Mouse (Mus musculus): ENCODE results near the gene Nwd1.
"Not testable (repeated sequence)": the region's sequence is repeated elsewhere in the genome, so short reads cannot be mapped to it uniquely, and the experiment has no call there.

The Nwd1 gene

GRCm38 (mm10) chr8:72646060-72646767 is at the start of gene Nwd1:
TSS of gene Nwd1 (plus strand) at chr8:72646711.
- DNase-seq (ENCODE audit: low spot score in 2 of 2): peak; percentile 73 to 88

GRCm38 (mm10) chr8:72642885-72643284 is 3.6 kb upstream of the Nwd1 start:
- DNase-seq (ENCODE audit: low spot score in 2 of 2): no peak

GRCm38 (mm10) chr8:72644601-72645000 is 1.9 kb upstream of the Nwd1 start:
- DNase-seq (ENCODE audit: low spot score in 2 of 2): peak in 1 of 2 experiments; percentile 69

- DNase-seq (ENCODE audit: low spot score in 2 of 2): no peak
Observed at GRCm38 (mm10) chr8:72646768-72647143, 245 bp downstream of the Nwd1 start.

GRCm38 (mm10) chr8:72650697-72651096 is 4.2 kb downstream of the Nwd1 start:
- no peak for DNase-seq (ENCODE audit: low spot score in 2 of 2)

- DNase-seq (ENCODE audit: low spot score in 2 of 2): peak in 1 of 2 experiments; percentile 44
Observed at GRCm38 (mm10) chr8:72654565-72655521, 8.3 kb downstream of the Nwd1 start.

DNA sequence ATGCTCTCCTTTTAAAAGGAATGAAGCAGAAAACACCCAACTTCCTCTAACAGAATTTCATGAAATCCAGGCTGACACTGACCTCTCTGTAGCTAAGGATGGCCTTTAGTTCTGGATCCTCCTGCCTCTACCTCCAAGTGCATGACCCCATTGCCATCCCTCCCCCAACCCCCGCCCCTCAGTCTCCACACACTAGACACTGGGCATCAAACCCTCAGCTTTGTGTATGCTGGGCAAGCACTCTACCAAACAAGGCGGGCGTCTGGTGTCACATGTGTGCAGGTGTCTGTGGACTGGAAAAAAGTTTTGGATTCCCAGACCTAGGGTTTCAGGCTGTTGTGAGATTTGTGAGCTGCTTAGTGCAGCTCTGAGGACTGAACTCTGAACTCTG is 9.0 kb downstream of the Nwd1 start:
- no peak for DNase-seq (ENCODE audit: low spot score in 2 of 2)

- no peak for DNase-seq (ENCODE audit: low spot score in 2 of 2)
Observed at GRCm38 (mm10) chr8:72659967-72660366, 13.5 kb downstream of the Nwd1 start.

DNA sequence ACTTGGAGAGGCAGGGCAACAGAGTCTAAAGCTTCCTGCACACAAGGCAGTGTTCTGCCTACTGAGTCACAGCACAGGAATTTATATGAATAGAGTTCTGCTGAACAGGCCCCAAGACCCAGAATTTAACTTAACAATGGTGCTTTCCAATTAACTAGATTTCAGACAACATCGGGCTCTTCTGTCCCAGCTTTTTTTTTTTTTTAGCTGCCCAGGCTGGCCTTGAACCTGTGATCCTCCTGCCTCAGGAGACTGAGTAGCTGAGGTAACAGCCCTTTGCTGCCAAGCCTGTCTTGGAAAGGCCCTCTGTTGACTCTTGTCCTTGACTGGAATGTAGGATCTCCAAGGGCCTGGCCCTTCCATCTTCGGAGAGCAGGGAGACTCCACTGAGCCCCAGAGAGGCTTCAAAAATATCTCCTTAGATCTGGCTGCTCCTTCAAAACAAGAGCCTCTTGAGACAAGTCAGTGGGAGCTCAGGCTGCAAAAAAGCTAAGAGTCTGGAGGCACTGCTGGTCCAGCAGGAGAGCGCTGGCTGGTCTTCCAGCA is 17.7 kb downstream of the Nwd1 start:
- no peak for DNase-seq (ENCODE audit: low spot score in 2 of 2)

DNA sequence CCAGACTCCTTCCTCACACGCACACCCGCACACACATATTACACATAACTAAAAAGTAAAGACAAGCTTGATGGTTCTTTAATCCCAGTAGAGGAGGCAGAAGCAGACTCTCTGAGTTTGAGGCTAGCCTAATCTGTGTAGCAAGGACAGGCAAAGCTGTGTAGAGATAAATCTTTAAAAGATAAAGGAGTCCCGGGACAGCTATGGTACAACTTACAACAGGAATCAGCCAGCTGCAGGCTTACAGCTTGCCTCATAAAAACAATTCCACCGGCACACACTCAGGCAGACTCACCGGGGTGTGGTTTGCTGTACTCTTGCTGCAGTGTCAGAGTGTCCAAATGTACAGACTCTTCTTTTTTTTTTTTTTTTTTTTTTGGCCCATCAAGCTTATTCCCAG is 18.2 kb downstream of the Nwd1 start:
- no peak for DNase-seq (ENCODE audit: low spot score in 2 of 2)

DNA sequence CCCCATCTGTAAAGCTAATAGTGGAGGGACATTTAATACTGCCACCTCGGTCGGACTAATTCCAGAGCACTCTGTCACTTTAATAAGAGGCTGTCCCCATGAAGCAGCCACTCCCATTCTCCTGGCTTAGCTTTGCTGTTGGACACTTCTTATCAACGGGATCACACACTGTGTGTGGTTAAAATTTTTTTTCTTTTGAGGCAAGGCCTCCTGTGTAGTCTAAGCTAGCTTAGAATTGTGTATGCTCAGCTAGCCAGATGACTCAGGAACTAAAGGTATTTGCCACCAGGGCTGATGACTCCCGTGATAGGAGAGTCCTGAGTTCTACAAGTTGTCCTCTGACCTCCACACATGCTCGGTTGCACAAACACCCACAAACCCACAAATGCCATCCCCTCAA is 18.9 kb downstream of the Nwd1 start:
- DNase-seq (ENCODE audit: low spot score in 2 of 2): no peak

DNA sequence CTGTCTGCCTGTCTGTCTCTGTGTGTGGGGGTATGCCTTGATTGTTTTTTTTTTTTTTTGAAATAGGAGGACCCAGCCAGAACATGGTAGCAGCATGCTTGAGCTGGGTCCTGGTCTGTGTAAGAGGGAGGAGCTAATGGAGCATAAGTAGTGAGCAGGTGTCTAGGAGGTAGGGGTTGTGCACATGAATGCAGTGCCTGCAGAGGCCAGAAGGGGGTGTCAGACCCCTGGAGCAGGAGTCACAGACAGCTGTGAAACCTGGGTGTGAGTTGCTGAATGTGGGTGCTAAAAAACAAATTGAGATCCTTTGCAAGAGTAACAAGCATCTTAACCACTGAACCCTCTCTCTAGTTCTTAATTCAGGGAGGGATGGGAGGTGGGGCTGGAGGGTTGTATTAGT is 22.4 kb downstream of the Nwd1 start:
- no peak for DNase-seq (ENCODE audit: low spot score in 2 of 2)

- DNase-seq (ENCODE audit: low spot score in 2 of 2): no peak
Observed at GRCm38 (mm10) chr8:72672802-72673201, 26.3 kb downstream of the Nwd1 start.

- no peak for DNase-seq (ENCODE audit: low spot score in 2 of 2)
Observed at GRCm38 (mm10) chr8:72674184-72674583, 27.7 kb downstream of the Nwd1 start.

GRCm38 (mm10) chr8:72676436-72676835 is 29.9 kb downstream of the Nwd1 start:
- no peak for DNase-seq (ENCODE audit: low spot score in 2 of 2)

- not testable (repeated sequence) for DNase-seq (ENCODE audit: low spot score in 2 of 2)
Observed at GRCm38 (mm10) chr8:72676844-72677243, 30.3 kb downstream of the Nwd1 start.

DNA sequence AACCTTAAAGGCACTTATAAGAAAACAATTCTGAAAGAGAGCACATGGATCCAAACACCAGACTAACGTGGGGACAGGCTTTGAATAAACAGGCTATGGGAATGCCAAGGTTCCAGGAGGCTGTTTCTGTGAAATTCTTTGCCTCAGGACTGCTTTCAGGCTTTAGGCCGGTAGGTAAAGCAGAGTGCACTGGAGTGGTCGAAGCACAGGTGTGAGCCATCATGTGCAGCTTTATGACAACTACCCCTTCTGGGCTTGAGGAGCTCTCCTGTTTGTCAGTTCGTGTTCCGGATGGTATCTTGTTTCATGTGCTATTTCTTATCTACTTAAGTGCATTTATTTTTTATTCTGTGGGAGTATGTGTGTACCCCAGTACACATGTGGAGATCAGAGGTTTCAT is 30.8 kb downstream of the Nwd1 start:
- DNase-seq (ENCODE audit: low spot score in 2 of 2): no peak

DNA sequence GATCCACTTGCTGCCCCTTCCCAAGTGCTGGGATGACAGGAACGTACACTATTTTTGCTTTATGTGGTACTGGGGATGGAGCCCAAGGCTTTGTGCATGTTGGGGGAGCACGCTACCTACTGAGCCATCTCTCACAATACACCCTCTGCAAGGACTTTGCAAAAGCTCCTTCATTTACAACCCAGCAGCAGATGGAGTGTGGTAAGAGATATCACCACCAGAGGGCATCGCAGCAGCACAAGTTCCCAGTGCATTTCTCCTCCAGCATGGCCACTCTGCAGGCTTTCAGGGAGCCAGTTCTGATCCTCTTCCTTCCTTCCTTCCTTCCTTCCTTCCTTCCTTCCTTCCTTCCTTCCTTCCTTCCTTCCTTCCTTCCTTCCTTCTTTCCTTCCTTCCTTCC is 33.6 kb downstream of the Nwd1 start:
- peak in 1 of 2 experiments; percentile 87 for DNase-seq (ENCODE audit: low spot score in 2 of 2)

GRCm38 (mm10) chr8:72682051-72682687 is 35.7 kb downstream of the Nwd1 start:
- DNase-seq (ENCODE audit: low spot score in 2 of 2): peak in 1 of 2 experiments; percentile 52

DNA sequence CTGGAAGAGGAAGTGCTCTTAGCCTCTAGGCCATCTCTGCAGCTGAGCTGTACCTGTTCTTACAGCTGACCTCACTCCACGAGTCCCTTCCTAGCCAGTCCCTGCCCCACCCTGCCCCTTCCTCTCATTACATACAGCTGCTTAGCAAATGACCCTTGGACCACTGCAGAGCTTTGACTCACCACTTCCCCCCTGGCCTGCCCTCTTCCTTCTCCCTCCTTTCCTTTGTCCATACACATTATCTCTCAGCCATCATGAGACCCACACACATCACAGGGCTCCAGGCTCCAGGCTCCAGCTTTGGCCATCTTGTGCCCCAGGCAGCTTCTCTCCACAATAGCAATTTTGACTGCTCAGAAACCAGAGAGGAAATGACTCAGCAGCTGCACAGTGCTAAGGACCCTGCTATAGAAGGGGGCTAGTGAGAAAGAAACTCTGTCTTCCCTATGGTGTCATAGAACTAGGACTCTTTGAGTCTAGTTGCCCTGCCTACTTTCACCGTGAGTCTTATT is 36.6 kb downstream of the Nwd1 start:
- DNase-seq (ENCODE audit: low spot score in 2 of 2): no peak

DNA sequence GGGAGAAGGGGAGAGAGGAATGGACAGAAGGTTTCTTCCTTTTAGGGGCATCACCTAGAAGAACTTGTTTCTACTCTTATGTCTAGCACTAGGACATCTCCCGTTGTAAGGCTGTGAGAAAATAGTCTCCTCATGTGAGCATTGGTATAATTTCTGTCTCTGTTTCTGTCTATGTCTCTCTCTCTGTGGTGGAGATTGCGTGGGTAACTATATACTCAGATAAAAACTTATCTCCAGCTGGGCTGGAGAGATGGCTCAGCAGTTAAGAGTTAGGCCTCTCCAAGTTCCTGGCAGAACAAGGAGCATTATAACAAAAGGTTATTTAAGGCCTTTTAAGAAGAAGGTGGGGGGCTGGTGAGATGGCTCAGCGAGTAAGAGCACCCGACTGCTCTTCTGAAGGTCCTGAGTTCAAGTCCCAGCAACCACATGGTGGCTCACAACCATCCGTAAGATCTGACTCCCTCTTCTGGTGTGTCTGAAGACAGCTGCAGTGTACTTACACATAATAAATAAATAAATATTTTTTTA is 37.1 kb downstream of the Nwd1 start:
- peak in 1 of 2 experiments; percentile 15 for DNase-seq (ENCODE audit: low spot score in 2 of 2)
